Mouse (Mus musculus) megakaryocyte, adult 5-6 weeks (primary cell): ENCODE data around the gene Dusp5. TPM values are rescaled to one million over a fixed set of nuclear protein-coding genes. Genes with fewer than 3 reads are reported as not detected.

Source experiments
- ATAC-seq: 2 replicates; pipeline ENCODE4 v1.8.0; 2016; ENCODE audit warnings: mild to moderate bottlenecking, inconsistent platforms; ENCODE audit not compliant: poor library complexity, severe bottlenecking
- total RNA-seq, 2 experiments: library from RNA; stranded (forward) in 1 of 2; stranded (reverse) in 1 of 2; fragments of 153-499, 151-499 nt in 1 of 2; fragments of 221-1000, 200-1000 nt in 1 of 2; gene quantifications; 2 replicates each; pipeline versions ENCODE4 v1.2.3 to v1.2.4; 2015 to 2017

Gene Dusp5
- total RNA-seq, 2 experiments from 2014 or later: 5.0 to 6.4 TPM

- no peak for ATAC-seq
These were observed 17.5 kb upstream of the Dusp5 start for GRCm38 (mm10) chr19:53511244-53511934.

GRCm38 (mm10) chr19:53517370-53518096 is 11.4 kb upstream of the Dusp5 start:
- ATAC-seq: no peak

GRCm38 (mm10) chr19:53519549-53519948 is 9.4 kb upstream of the Dusp5 start:
- ATAC-seq: no peak

GRCm38 (mm10) chr19:53519981-53520380 is 8.9 kb upstream of the Dusp5 start:
- no peak for ATAC-seq

GRCm38 (mm10) chr19:53521137-53521795 is 7.6 kb upstream of the Dusp5 start:
- ATAC-seq: no peak

- ATAC-seq: no peak
These were observed 1.4 kb upstream of the Dusp5 start for GRCm38 (mm10) chr19:53527480-53527879.

GRCm38 (mm10) chr19:53528131-53528621 is 733 bp upstream of the Dusp5 start:
- ATAC-seq: no peak

- ATAC-seq: no peak
These were observed 471 bp downstream of the Dusp5 start for GRCm38 (mm10) chr19:53529455-53529704.

GRCm38 (mm10) chr19:53529705-53530562 is 1.0 kb downstream of the Dusp5 start:
- peak; percentile 23 for ATAC-seq

- no peak for ATAC-seq
These were observed 2.5 kb downstream of the Dusp5 start for GRCm38 (mm10) chr19:53531416-53531815.

- no peak for ATAC-seq
These were observed 3.1 kb downstream of the Dusp5 start for GRCm38 (mm10) chr19:53532021-53532420.

GRCm38 (mm10) chr19:53532676-53533075 is 3.8 kb downstream of the Dusp5 start:
- ATAC-seq: no peak

- ATAC-seq: no peak
These were observed 4.3 kb downstream of the Dusp5 start for GRCm38 (mm10) chr19:53533236-53533635.

- no peak for ATAC-seq
These were observed 5.1 kb downstream of the Dusp5 start for GRCm38 (mm10) chr19:53533810-53534601.

GRCm38 (mm10) chr19:53534757-53535410 is 6.0 kb downstream of the Dusp5 start:
- ATAC-seq: no peak

- ATAC-seq: no peak
These were observed 6.5 kb downstream of the Dusp5 start for GRCm38 (mm10) chr19:53535421-53535820.

GRCm38 (mm10) chr19:53536251-53536650 is 7.3 kb downstream of the Dusp5 start:
- ATAC-seq: no peak

GRCm38 (mm10) chr19:53536731-53537666 is 8.1 kb downstream of the Dusp5 start:
- 0 out of 2 replicates have a peak, but pooled peaks have one; percentile 11 for ATAC-seq

GRCm38 (mm10) chr19:53538024-53538423 is 9.1 kb downstream of the Dusp5 start:
- no peak for ATAC-seq
